Mouse (Mus musculus): Measurements from ENCODE around the gene Spag9. TPM values are rescaled to one million over a fixed set of nuclear protein-coding genes. Genes with fewer than 3 reads are reported as not detected.

Gene Spag9
- total and polyA plus RNA-seq, 3 experiments: 21.0 to 32.1 (median 22.6) TPM

DNA sequence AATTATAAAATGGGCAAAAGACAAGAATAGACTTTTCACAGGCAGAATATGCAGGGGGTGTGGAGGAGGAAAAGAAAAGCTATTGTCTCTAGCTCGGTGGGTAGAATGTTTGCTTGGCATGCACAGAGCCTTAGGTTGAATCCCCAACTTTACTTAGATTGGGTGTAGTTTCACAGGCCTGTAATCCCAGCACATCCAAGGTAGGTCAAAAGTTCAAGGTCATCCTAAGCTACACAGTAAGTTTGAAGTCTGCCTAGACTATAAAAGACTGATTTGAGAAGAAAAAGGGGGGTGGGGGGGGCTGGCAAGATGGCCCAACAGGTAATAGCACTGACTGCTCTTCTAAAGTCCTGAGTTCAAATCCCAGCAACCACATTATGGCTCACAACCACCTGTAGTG, 26.1 kb upstream of the Spag9 start:
- H3K27ac ChIP-seq (ENCODE audit: insufficient read depth, low read depth): no peak overlapping the region
- peaks cover 12 to 14% of the 10 kb centered on the region in 2 experiments for H3K36me3 ChIP-seq (replicated peaks in 1 of 2; ENCODE audit: control insufficient read depth in 1 of 2, insufficient read depth in 1 of 2, low read length in 1 of 2)
- H3K4me1 ChIP-seq (ENCODE audit: control insufficient read depth in 1 of 2, insufficient read depth in 2 of 2): peaks cover 5 to 30% of the 10 kb centered on the region in 2 experiments
- in situ Hi-C loops (cut with MboI; ENCODE audit: low pct_ligation_motif_present, low pct_unique_long_range_greater_than_20kb, low sequenced_read_pairs) (loop anchor here (10.0 to 25.0 kb wide), 2 partner anchors 105 to 293 kb away; no protein-coding TSS in a partner anchor), dilution Hi-C loops (cut with MboI; ENCODE audit: extremely low pct_ligation_motif_present, extremely low pct_unique_long_range_greater_than_20kb, low sequenced_read_pairs) (no loop called here)
- H3K4me3 ChIP-seq (replicated peaks in 1 of 3; ENCODE audit: low read depth in 2 of 3, low read length in 2 of 3, poor library complexity in 1 of 3): no peak overlapping the region
- no peak overlapping the region for H3K4me2 ChIP-seq (ENCODE audit: insufficient read depth, low read depth, poor library complexity, severe bottlenecking)
- H3K27me3 ChIP-seq (replicated peaks): no peaks in the 10 kb centered on the region
- DNase-seq (ENCODE audit: extremely low read depth): no peak
- H3K9me3 ChIP-seq (replicated peaks; ENCODE audit: low read length): no peaks in the 10 kb centered on the region
- H3K9ac ChIP-seq (ENCODE audit: insufficient read depth, low read depth): no peak overlapping the region
- no peak for TF ChIP-seq GABPA (IDR thresholded peaks at IDR 0.05; ENCODE audit: insufficient replicate concordance, low read depth, low read length)
- TF ChIP-seq MAFK (IDR thresholded peaks at IDR 0.05; ENCODE audit: insufficient replicate concordance, low read length): 0 out of 2 replicates have a peak, but pooled peaks have one; percentile 19
- H3K79me2 ChIP-seq (replicated peaks; ENCODE audit: control insufficient read depth, extremely low read depth, insufficient read depth, poor library complexity, severe bottlenecking): peaks cover 32% of the 10 kb centered on the region

DNA sequence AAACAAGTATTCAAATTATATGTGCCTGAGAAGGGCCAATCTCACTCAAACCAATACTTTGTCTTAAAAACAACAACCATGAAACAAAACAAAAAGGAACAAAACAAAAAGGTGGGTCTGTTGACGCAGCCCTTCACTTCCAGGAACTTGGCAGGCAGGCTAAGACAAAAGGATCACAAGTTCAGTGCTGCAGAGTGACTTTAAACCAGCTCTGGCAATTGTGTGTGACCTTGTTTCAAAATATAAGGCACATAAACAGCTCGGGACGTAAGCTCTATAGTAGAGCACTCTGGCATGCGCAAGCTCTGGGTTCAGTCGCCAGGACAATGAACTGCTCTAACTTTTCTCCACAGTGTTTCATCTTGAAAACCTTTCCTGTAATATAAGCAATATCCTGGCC, 22.9 kb upstream of the Spag9 start:
- H3K4me3 ChIP-seq (replicated peaks in 1 of 3; ENCODE audit: low read depth in 2 of 3, low read length in 2 of 3, poor library complexity in 1 of 3): no peak overlapping the region
- H3K27ac ChIP-seq (ENCODE audit: insufficient read depth, low read depth): no peak overlapping the region
- H3K36me3 ChIP-seq (replicated peaks in 1 of 2; ENCODE audit: control insufficient read depth in 1 of 2, insufficient read depth in 1 of 2, low read length in 1 of 2): no peaks in the 10 kb centered on the region
- H3K79me2 ChIP-seq (replicated peaks; ENCODE audit: control insufficient read depth, extremely low read depth, insufficient read depth, poor library complexity, severe bottlenecking): peaks cover 3% of the 10 kb centered on the region
- dilution Hi-C loops (cut with MboI; ENCODE audit: extremely low pct_ligation_motif_present, extremely low pct_unique_long_range_greater_than_20kb, low sequenced_read_pairs) (no loop called here), in situ Hi-C loops (cut with MboI; ENCODE audit: low pct_ligation_motif_present, low pct_unique_long_range_greater_than_20kb, low sequenced_read_pairs) (loop anchor here (25.0 kb wide), 1 partner anchor 289 kb away; no protein-coding TSS in a partner anchor)
- H3K27me3 ChIP-seq (replicated peaks): no peaks in the 10 kb centered on the region
- TF ChIP-seq POLR2A (IDR thresholded peaks at IDR 0.05; ENCODE audit: low read depth, low read length) (no peak), NELFE (IDR thresholded peaks at IDR 0.05; ENCODE audit: low read depth, low read length) (no peak), ELF1 (IDR thresholded peaks at IDR 0.05; ENCODE audit: low read depth, low read length) (no peak), POLR2AphosphoS2 (IDR thresholded peaks at IDR 0.05; ENCODE audit: low read depth, low read length) (no peak)
- no peak overlapping the region for H3K4me2 ChIP-seq (ENCODE audit: insufficient read depth, low read depth, poor library complexity, severe bottlenecking)
- DNase-seq (ENCODE audit: extremely low read depth): no peak
- H3K9ac ChIP-seq (ENCODE audit: insufficient read depth, low read depth): no peak overlapping the region
- H3K9me3 ChIP-seq (replicated peaks; ENCODE audit: low read length): no peaks in the 10 kb centered on the region
- H3K4me1 ChIP-seq (ENCODE audit: control insufficient read depth in 1 of 2, insufficient read depth in 2 of 2): peaks cover 2 to 11% of the 10 kb centered on the region in 2 experiments; a peak in 1 of 4 replicates

DNA sequence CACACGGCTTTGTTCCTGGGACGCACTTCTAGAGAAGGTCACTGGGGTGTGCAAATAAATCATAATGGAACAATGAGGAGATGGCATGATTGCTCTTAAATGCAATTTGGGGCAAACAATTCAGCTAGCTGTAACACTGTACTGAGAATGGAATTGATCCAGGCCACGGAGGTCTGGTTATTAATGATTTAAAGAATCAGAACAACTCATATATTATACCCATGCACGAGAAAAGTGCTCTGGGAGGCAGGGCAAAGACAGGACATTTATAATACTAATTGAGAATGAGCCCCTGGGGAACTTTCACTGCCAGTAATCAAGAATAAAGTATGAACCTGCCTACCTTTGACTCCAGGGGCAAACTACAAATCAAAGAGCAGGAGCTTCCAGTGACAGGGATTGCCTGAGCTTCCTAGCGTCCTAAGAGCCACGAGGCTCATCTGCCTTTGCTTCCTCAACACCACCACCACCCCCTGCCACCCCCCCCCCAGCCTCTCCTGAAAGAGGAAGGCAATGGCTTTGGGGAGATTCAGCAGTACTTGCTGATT, 16.3 kb upstream of the Spag9 start:
- no peak for TF ChIP-seq ZKSCAN1 (IDR thresholded peaks at IDR 0.05; ENCODE audit: borderline replicate concordance, low read depth, low read length)
- no peak for TF ChIP-seq TCF12 (IDR thresholded peaks at IDR 0.05; ENCODE audit: low read depth, low read length)
- no peak for TF ChIP-seq BHLHE40 (IDR thresholded peaks at IDR 0.05; ENCODE audit: low read depth, low read length)
- no peak for TF ChIP-seq USF1 (IDR thresholded peaks at IDR 0.05; ENCODE audit: low read depth, low read length)
- no peak for TF ChIP-seq ZC3H11A (IDR thresholded peaks at IDR 0.05; ENCODE audit: low read depth, low read length)
- no peak for TF ChIP-seq TBP (conservative IDR thresholded peaks at IDR 0.05; ENCODE audit: low read depth, low read length)
- TF ChIP-seq MAX (IDR thresholded peaks at IDR 0.05; ENCODE audit: low read length): no peak
- no peak for TF ChIP-seq RCOR1 (conservative IDR thresholded peaks at IDR 0.05; ENCODE audit: low read depth, low read length)
- Histone ChIP-seq H3K4me1 (ENCODE audit: control insufficient read depth in 1 of 2, insufficient read depth in 2 of 2) (peaks cover 0 to 2% of the 10 kb centered on the region in 2 experiments; a peak in 1 of 4 replicates), H3K9me3 (replicated peaks; ENCODE audit: low read length) (no peaks in the 10 kb centered on the region), H3K27ac (ENCODE audit: insufficient read depth, low read depth) (no peak overlapping the region), H3K4me2 (ENCODE audit: insufficient read depth, low read depth, poor library complexity, severe bottlenecking) (no peak overlapping the region), H3K9ac (ENCODE audit: insufficient read depth, low read depth) (no peak overlapping the region), H3K36me3 (replicated peaks in 1 of 2; ENCODE audit: control insufficient read depth in 1 of 2, insufficient read depth in 1 of 2, low read length in 1 of 2) (no peaks in the 10 kb centered on the region), H3K79me2 (replicated peaks; ENCODE audit: control insufficient read depth, extremely low read depth, insufficient read depth, poor library complexity, severe bottlenecking) (no peaks in the 10 kb centered on the region), H3K4me3 (replicated peaks in 1 of 3; ENCODE audit: low read depth in 2 of 3, low read length in 2 of 3, poor library complexity in 1 of 3) (no peak overlapping the region), H3K27me3 (replicated peaks) (no peaks in the 10 kb centered on the region)
- in situ Hi-C loops (cut with MboI; ENCODE audit: low pct_ligation_motif_present, low pct_unique_long_range_greater_than_20kb, low sequenced_read_pairs): no loop called here
- DNase-seq (ENCODE audit: extremely low read depth): no peak
- dilution Hi-C loops (cut with MboI; ENCODE audit: extremely low pct_ligation_motif_present, extremely low pct_unique_long_range_greater_than_20kb, low sequenced_read_pairs): no loop called here

All from CH12.LX (cell line).